ENCODE assay signal across 18 mouse cellular contexts in the genomic region with DNA sequence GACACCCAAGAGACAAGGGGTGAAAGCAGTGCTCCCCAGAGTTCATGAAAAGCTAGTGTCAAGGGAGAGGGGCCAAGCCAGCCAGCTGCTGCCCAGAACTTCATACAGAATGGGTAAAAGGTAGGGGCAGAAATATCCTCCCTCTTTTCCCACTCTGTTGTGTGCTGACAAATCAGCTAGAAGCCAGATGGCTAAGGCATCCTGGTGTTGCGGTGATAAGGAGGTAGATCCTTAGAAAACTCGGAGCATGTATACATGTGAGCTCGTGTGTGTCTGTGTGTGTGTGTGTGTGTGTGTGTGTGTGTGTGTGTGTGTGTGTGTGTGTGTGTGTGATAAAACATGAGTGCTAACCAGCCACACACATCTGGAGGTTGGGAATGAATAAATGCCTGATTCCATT. TPM values are rescaled to one million over a fixed set of nuclear protein-coding genes. Genes with fewer than 3 reads are reported as not detected.
DNase-seq lines count a peak whose midpoint lies in the region; ATAC-seq lines count a peak whose summit lies in the region.
"Had no signal": no experiment of that assay in that cellular context is flagged by ENCODE, and none has a peak within 500 bp of the region (broad histone marks: within the 10 kb centered on the region; RNA-seq: fewer than 3 reads in every experiment).

No protein-coding gene starts in this region.

- H3K9ac ChIP-seq in heart, embryonic 15.5 days: no peak overlapping the region
- H3K9ac ChIP-seq in liver, embryonic 11.5 days (ENCODE audit: low read depth, low read length): no peak overlapping the region
- no peak overlapping the region for H3K9ac ChIP-seq in liver, embryonic 16.5 days (ENCODE audit: low read depth, low read length)
- H3K9ac ChIP-seq: forebrain, embryonic 15.5 days; hindbrain, embryonic 15.5 days had no signal

- H3K27me3 ChIP-seq in heart, embryonic 10.5 days (ENCODE audit: insufficient read depth, poor library complexity, severe bottlenecking): no peaks in the 10 kb centered on the region
- H3K27me3 ChIP-seq in heart, embryonic 15.5 days: no peaks in the 10 kb centered on the region
- H3K27me3 ChIP-seq in liver, embryonic 11.5 days (replicated peaks; ENCODE audit: control insufficient read depth, insufficient read depth, low read length): no peaks in the 10 kb centered on the region
- no peaks in the 10 kb centered on the region for H3K27me3 ChIP-seq in liver, embryonic 16.5 days (ENCODE audit: control insufficient read depth, insufficient read depth, low read depth, low read length)
- H3K27me3 ChIP-seq: forebrain, embryonic 15.5 days; hindbrain, embryonic 15.5 days had no signal

- 16% methylated on average over 3 of the region's 3 CpGs for WGBS in heart, embryonic 10.5 days
- 29% methylated on average over 3 of the region's 3 CpGs for WGBS in heart, embryonic 15.5 days
- 71% methylated on average over 3 of the region's 3 CpGs for WGBS in liver, embryonic 11.5 days
- 45% methylated on average over 3 of the region's 3 CpGs for WGBS in liver, embryonic 16.5 days (ENCODE audit: insufficient replicate concordance)

- no peak overlapping the region for H3K4me2 ChIP-seq in heart, embryonic 15.5 days
- no peak overlapping the region for H3K4me2 ChIP-seq in liver, embryonic 11.5 days
- no peak overlapping the region for H3K4me2 ChIP-seq in liver, embryonic 16.5 days (ENCODE audit: low read depth, low read length)
- H3K4me2 ChIP-seq: forebrain, embryonic 15.5 days; hindbrain, embryonic 15.5 days had no signal

- DNase-seq in heart, embryonic 10.5 days (ENCODE audit: low spot score): no peak
- DNase-seq in heart, adult 18-20 months: no peak
- DNase-seq in heart, postnatal 4 days: no peak
- no peak for DNase-seq in liver, embryonic 11.5 days (ENCODE audit: low spot score)
- no peak for DNase-seq in liver
- no peak for DNase-seq in adrenal gland, postnatal 4 days (ENCODE audit: low spot score in 2 of 2)
- DNase-seq: adrenal gland, postnatal 14 days; cerebellum, adult 2 months; cerebellum, postnatal 10 days; gastrocnemius, postnatal 36 days; heart, adult 2 months; kidney, adult 2 months had no signal

- no peaks in the 10 kb centered on the region for H3K36me3 ChIP-seq in heart, embryonic 10.5 days
- no peaks in the 10 kb centered on the region for H3K36me3 ChIP-seq in heart, embryonic 15.5 days
- H3K36me3 ChIP-seq in liver, embryonic 11.5 days (ENCODE audit: control insufficient read depth, insufficient read depth, low read length): no peaks in the 10 kb centered on the region
- H3K36me3 ChIP-seq in liver, embryonic 16.5 days (ENCODE audit: control insufficient read depth, insufficient read depth): no peaks in the 10 kb centered on the region
- H3K36me3 ChIP-seq: embryonic facial prominence, embryonic 10.5 days; forebrain, embryonic 15.5 days; hindbrain, embryonic 15.5 days had no signal

- no peak overlapping the region for H3K4me3 ChIP-seq in heart, embryonic 10.5 days
- no peak overlapping the region for H3K4me3 ChIP-seq in heart, embryonic 15.5 days
- no peak overlapping the region for H3K4me3 ChIP-seq in liver, embryonic 11.5 days (ENCODE audit: low read depth, low read length)
- H3K4me3 ChIP-seq in liver, embryonic 16.5 days (ENCODE audit: low read depth, low read length): no peak overlapping the region
- H3K4me3 ChIP-seq: embryonic facial prominence, embryonic 10.5 days; forebrain, embryonic 15.5 days; heart, adult 2 months; hindbrain, embryonic 15.5 days had no signal

- no peaks in the 10 kb centered on the region for H3K9me3 ChIP-seq in heart, embryonic 10.5 days
- H3K9me3 ChIP-seq in heart, embryonic 15.5 days (replicated peaks): no peaks in the 10 kb centered on the region
- H3K9me3 ChIP-seq in liver, embryonic 11.5 days (ENCODE audit: control insufficient read depth, low read length): no peaks in the 10 kb centered on the region
- H3K9me3 ChIP-seq in liver, embryonic 16.5 days (replicated peaks; ENCODE audit: control insufficient read depth, low read length): no peaks in the 10 kb centered on the region
- H3K9me3 ChIP-seq: embryonic facial prominence, embryonic 10.5 days; forebrain, embryonic 15.5 days; hindbrain, embryonic 15.5 days had no signal

- no peak for ATAC-seq in heart, embryonic 15.5 days (replicated peaks; ENCODE audit: insufficient number of reproducible peaks, insufficient read depth, low FRiP score, low read depth)
- peak; percentile 76 for ATAC-seq in liver, embryonic 11.5 days (replicated peaks; ENCODE audit: low FRiP score)
- ATAC-seq in liver, embryonic 16.5 days (ENCODE audit: low read depth): peak; percentile 24; the same call in 1 of the 2 replicates
- ATAC-seq: forebrain, embryonic 15.5 days; intestine, embryonic 16.5 days had no signal

- peaks cover 25% of the 10 kb centered on the region for H3K4me1 ChIP-seq in heart, embryonic 10.5 days
- peaks cover 17% of the 10 kb centered on the region for H3K4me1 ChIP-seq in heart, embryonic 15.5 days (replicated peaks)
- no peaks in the 10 kb centered on the region for H3K4me1 ChIP-seq in liver, embryonic 11.5 days (replicated peaks; ENCODE audit: control insufficient read depth, insufficient read depth, low read length)
- H3K4me1 ChIP-seq in liver, embryonic 16.5 days (ENCODE audit: control insufficient read depth, low read depth, low read length): no peaks in the 10 kb centered on the region
- H3K4me1 ChIP-seq: hindbrain, embryonic 15.5 days had no signal

- peak overlapping the region; percentile 67 for H3K27ac ChIP-seq in heart, embryonic 10.5 days
- H3K27ac ChIP-seq in heart, embryonic 15.5 days: peak overlapping the region; percentile 8; the same call in 1 of the 2 replicates
- H3K27ac ChIP-seq in liver, embryonic 11.5 days (ENCODE audit: low read depth, low read length): no peak overlapping the region
- no peak overlapping the region for H3K27ac ChIP-seq in liver, embryonic 16.5 days (ENCODE audit: low read length)
- H3K27ac ChIP-seq: embryonic facial prominence, embryonic 10.5 days; forebrain, embryonic 15.5 days; heart, adult 2 months; hindbrain, embryonic 15.5 days had no signal

RNA-seq across cellular contexts. Expression of gene S1pr1, which starts 20.7 kb away (rescaled TPM):
- polyA plus RNA-seq in heart, embryonic 10.5 days (2016; fragmentation: Nextera tagmentation; extraction: Ambion mirVana): 48.7 and 82.4 TPM in 2 replicates
- total RNA-seq in heart, adult 18-20 months (2021): 10 to 100 TPM; 66.2 to 69.4 TPM
- polyA plus RNA-seq in heart, embryonic 15.5 days (2015; fragmentation: Nextera tagmentation; extraction: Ambion mirVana): 75.5 and 85.4 TPM in 2 replicates
- total RNA-seq in heart, postnatal 4 days (2021): 100 to 1,000 TPM; 103 to 111 TPM
- polyA plus RNA-seq in liver, embryonic 11.5 days (2014; fragmentation: Nextera tagmentation; extraction: Ambion mirVana): 17.8 and 18.7 TPM in 2 replicates
- polyA plus RNA-seq in liver, embryonic 16.5 days (2015; fragmentation: Nextera tagmentation; extraction: Ambion mirVana): 10.4 TPM in 2 replicates
- 10 to 100 TPM; 25.4 to 25.8 TPM for total RNA-seq in adrenal gland, postnatal 4 days (2021)

Comparison
In these comparisons a context has a peak if more than half of its experiments do, and no peak if none do; other contexts are left out.
1. H3K27ac ChIP-seq: peak in heart, embryonic 10.5 days (single experiment) and heart, embryonic 15.5 days (single experiment); none in liver, embryonic 11.5 days (single experiment) and liver, embryonic 16.5 days (single experiment).